Mouse (Mus musculus) hindbrain, embryonic 15.5 days (tissue): ENCODE data around the gene Ttc23. TPM values are rescaled to one million over a fixed set of nuclear protein-coding genes. Genes with fewer than 3 reads are reported as not detected.

Experiments used
- ATAC-seq: fragments of 200-750 bp; cut with Nextera tagmentation; 2 replicates; pipeline ENCODE4 v1.8.0; 2017; ENCODE audit warnings: low read depth, moderate number of reproducible peaks, moderate TSS enrichment; ENCODE audit not compliant: low FRiP score
- H3K27ac ChIP-seq: fragments of 300-500 bp; sonication (generic); replicated peaks from 2 replicates; pipeline ENCODE4 v1.5.1; 2015; ENCODE audit warnings: mild to moderate bottlenecking, inconsistent platforms
- H3K27me3 ChIP-seq: fragments of 300-500 bp; sonication (generic); 2 replicates; pipeline ENCODE4 v1.6.1; 2015; ENCODE audit warnings: control low read depth, inconsistent platforms
- H3K36me3 ChIP-seq: fragments of 300-500 bp; sonication (generic); 2 replicates; pipeline ENCODE4 v1.6.1; 2015; ENCODE audit warnings: control low read depth, inconsistent platforms
- H3K4me1 ChIP-seq: fragments of 300-500 bp; sonication (generic); replicated peaks from 2 replicates; pipeline ENCODE4 v1.6.1; 2015; ENCODE audit warnings: control low read depth, inconsistent platforms
- H3K4me2 ChIP-seq: fragments of 300-500 bp; sonication (generic); 2 replicates; pipeline ENCODE4 v1.6.1; 2015; ENCODE audit warnings: moderate library complexity, mild to moderate bottlenecking, inconsistent platforms
- H3K4me3 ChIP-seq: fragments of 300-500 bp; sonication (generic); 2 replicates; pipeline ENCODE4 v1.5.1; 2015; ENCODE audit warnings: mild to moderate bottlenecking, inconsistent platforms
- H3K9ac ChIP-seq: fragments of 300-500 bp; sonication (generic); 2 replicates; pipeline ENCODE4 v1.6.1; 2015; ENCODE audit warnings: inconsistent platforms
- H3K9me3 ChIP-seq: fragments of 300-500 bp; sonication (generic); 2 replicates; pipeline ENCODE4 v1.6.1; 2016; ENCODE audit warnings: control low read depth, inconsistent platforms
- WGBS: fragments of 180-500 bp; shearing (Covaris S2); methylation state at CpG from one replicate; pipeline ENCODE4 v1.1.7; 2015; 5-methylcytosine and 5-hydroxymethylcytosine counted together
- polyA plus RNA-seq: library from polyadenylated mRNA; unstranded; fragments of >200 nt; fragmentation: Nextera tagmentation; extraction: Ambion mirVana; gene quantifications from 2 replicates; pipeline ENCODE4 v1.2.1, GENCODE M21; 2015

The Ttc23 gene
- polyA plus RNA-seq, 1 experiment from 2014 or later = 7.9 TPM

GRCm38 (mm10) chr7:67646131-67646530 is 1.1 kb upstream of the Ttc23 start:
- WGBS = 7% methylated on average over 6 of the region's 6 CpGs
- no peak for ATAC-seq
- H3K4me3 ChIP-seq = peak overlapping the region; percentile 79
- peak overlapping the region; percentile 67 for H3K9ac ChIP-seq
- no peaks in the 10 kb centered on the region for H3K9me3 ChIP-seq
- H3K36me3 ChIP-seq = peaks cover under 1% of the 10 kb centered on the region; the same call in 1 of the 2 replicates
- H3K27me3 ChIP-seq = no peaks in the 10 kb centered on the region
- peaks cover 22% of the 10 kb centered on the region for H3K4me1 ChIP-seq
- H3K27ac ChIP-seq = peak overlapping the region; percentile 89
- H3K4me2 ChIP-seq = peak overlapping the region; percentile 71

- 80% methylated on average over 4 of the region's 4 CpGs for WGBS
- H3K4me3 ChIP-seq = 0 out of 2 replicates have a peak overlapping the region, but pooled peaks have one; percentile 41
- H3K4me2 ChIP-seq = peak overlapping the region; percentile 45
- no peak for ATAC-seq
- no peak overlapping the region for H3K9ac ChIP-seq
- no peaks in the 10 kb centered on the region for H3K36me3 ChIP-seq
- H3K27ac ChIP-seq = no peak overlapping the region
- H3K9me3 ChIP-seq = no peaks in the 10 kb centered on the region
- peaks cover 21% of the 10 kb centered on the region for H3K4me1 ChIP-seq
- no peaks in the 10 kb centered on the region for H3K27me3 ChIP-seq
Observed at GRCm38 (mm10) chr7:67648376-67648775, 1.2 kb downstream of the Ttc23 start.

- H3K4me2 ChIP-seq = no peak overlapping the region
- no peak overlapping the region for H3K4me3 ChIP-seq
- H3K27ac ChIP-seq = no peak overlapping the region
- H3K9ac ChIP-seq = no peak overlapping the region
- 77% methylated on average over 5 of the region's 5 CpGs for WGBS
- no peaks in the 10 kb centered on the region for H3K36me3 ChIP-seq
- no peaks in the 10 kb centered on the region for H3K4me1 ChIP-seq
- no peaks in the 10 kb centered on the region for H3K27me3 ChIP-seq
- no peak for ATAC-seq
- no peaks in the 10 kb centered on the region for H3K9me3 ChIP-seq
Observed at GRCm38 (mm10) chr7:67652211-67652610, 5.0 kb downstream of the Ttc23 start.

- Histone ChIP-seq H3K36me3 (no peaks in the 10 kb centered on the region), H3K4me1 (no peaks in the 10 kb centered on the region), H3K9ac (no peak overlapping the region), H3K4me2 (no peak overlapping the region), H3K9me3 (no peaks in the 10 kb centered on the region), H3K27me3 (no peaks in the 10 kb centered on the region), H3K27ac (no peak overlapping the region), H3K4me3 (no peak overlapping the region)
- no peak for ATAC-seq
- 88% methylated on average over 7 of the region's 7 CpGs for WGBS
Observed at GRCm38 (mm10) chr7:67654668-67655067, 7.5 kb downstream of the Ttc23 start.

- no peak for ATAC-seq
- Histone ChIP-seq H3K4me2 (no peak overlapping the region), H3K4me1 (no peaks in the 10 kb centered on the region), H3K36me3 (no peaks in the 10 kb centered on the region), H3K9ac (no peak overlapping the region), H3K4me3 (no peak overlapping the region), H3K27me3 (no peaks in the 10 kb centered on the region), H3K9me3 (no peaks in the 10 kb centered on the region), H3K27ac (no peak overlapping the region)
- 24% methylated on average over 1 of the region's 1 CpGs for WGBS
Observed at GRCm38 (mm10) chr7:67655186-67655585, 8.0 kb downstream of the Ttc23 start.

- 88% methylated on average over 4 of the region's 4 CpGs for WGBS
- Histone ChIP-seq H3K36me3 (no peaks in the 10 kb centered on the region), H3K27ac (no peak overlapping the region), H3K9ac (no peak overlapping the region), H3K9me3 (no peaks in the 10 kb centered on the region), H3K27me3 (no peaks in the 10 kb centered on the region), H3K4me1 (no peaks in the 10 kb centered on the region), H3K4me2 (no peak overlapping the region), H3K4me3 (no peak overlapping the region)
- ATAC-seq = no peak
Observed at GRCm38 (mm10) chr7:67658110-67658509, 10.9 kb downstream of the Ttc23 start.

- no peaks in the 10 kb centered on the region for H3K9me3 ChIP-seq
- no peak overlapping the region for H3K4me3 ChIP-seq
- H3K4me1 ChIP-seq = no peaks in the 10 kb centered on the region
- WGBS = 90% methylated on average over 5 of the region's 5 CpGs
- no peaks in the 10 kb centered on the region for H3K27me3 ChIP-seq
- H3K9ac ChIP-seq = no peak overlapping the region
- no peak overlapping the region for H3K27ac ChIP-seq
- no peaks in the 10 kb centered on the region for H3K36me3 ChIP-seq
- no peak for ATAC-seq
- H3K4me2 ChIP-seq = no peak overlapping the region
Observed at GRCm38 (mm10) chr7:67662424-67662823, 15.2 kb downstream of the Ttc23 start.

- Histone ChIP-seq H3K9ac (no peak overlapping the region), H3K27ac (no peak overlapping the region), H3K4me3 (no peak overlapping the region), H3K4me1 (no peaks in the 10 kb centered on the region), H3K9me3 (no peaks in the 10 kb centered on the region), H3K36me3 (no peaks in the 10 kb centered on the region), H3K4me2 (no peak overlapping the region), H3K27me3 (no peaks in the 10 kb centered on the region)
- WGBS = 77% methylated on average over 14 of the region's 14 CpGs
- 0 out of 2 replicates have a peak, but pooled peaks have one; percentile 42 for ATAC-seq
Observed at GRCm38 (mm10) chr7:67663981-67664694, 16.9 kb downstream of the Ttc23 start.

GRCm38 (mm10) chr7:67670965-67671364 is 23.8 kb downstream of the Ttc23 start:
- no peaks in the 10 kb centered on the region for H3K27me3 ChIP-seq
- WGBS = 86% methylated on average over 1 of the region's 1 CpGs
- no peak for ATAC-seq

GRCm38 (mm10) chr7:67672650-67673049 is 25.4 kb downstream of the Ttc23 start:
- 11% methylated on average over 10 of the region's 10 CpGs for WGBS
- Histone ChIP-seq H3K4me2 (no peak overlapping the region; the same call in 1 of the 2 replicates), H3K27ac (no peak overlapping the region), H3K4me1 (no peaks in the 10 kb centered on the region), H3K9me3 (no peaks in the 10 kb centered on the region), H3K4me3 (no peak overlapping the region), H3K36me3 (no peaks in the 10 kb centered on the region), H3K9ac (no peak overlapping the region), H3K27me3 (no peaks in the 10 kb centered on the region)
- peak; percentile 67 for ATAC-seq

More at GRCm38 (mm10) chr7:67670965-67671364, 23.8 kb downstream of the Ttc23 start:
- no peak overlapping the region for H3K4me2 ChIP-seq
- H3K9me3 ChIP-seq = no peaks in the 10 kb centered on the region
- no peaks in the 10 kb centered on the region for H3K4me1 ChIP-seq
- H3K27ac ChIP-seq = no peak overlapping the region
- no peaks in the 10 kb centered on the region for H3K36me3 ChIP-seq
- no peak overlapping the region for H3K4me3 ChIP-seq
- H3K9ac ChIP-seq = no peak overlapping the region

GRCm38 (mm10) chr7:67673656-67674055 is 26.4 kb downstream of the Ttc23 start:
- WGBS = 90% methylated on average over 5 of the region's 5 CpGs

GRCm38 (mm10) chr7:67678878-67679499 is 31.8 kb downstream of the Ttc23 start:
- Histone ChIP-seq H3K27me3 (no peaks in the 10 kb centered on the region), H3K36me3 (no peaks in the 10 kb centered on the region), H3K4me3 (no peak overlapping the region), H3K4me2 (no peak overlapping the region), H3K9me3 (no peaks in the 10 kb centered on the region), H3K4me1 (no peaks in the 10 kb centered on the region), H3K9ac (no peak overlapping the region), H3K27ac (no peak overlapping the region)
- no peak for ATAC-seq
- WGBS = 96% methylated on average over 16 of the region's 16 CpGs

More at GRCm38 (mm10) chr7:67673656-67674055, 26.4 kb downstream of the Ttc23 start:
- no peak overlapping the region for H3K4me2 ChIP-seq
- ATAC-seq = no peak
- no peak overlapping the region for H3K27ac ChIP-seq
- no peaks in the 10 kb centered on the region for H3K4me1 ChIP-seq
- no peaks in the 10 kb centered on the region for H3K36me3 ChIP-seq
- no peaks in the 10 kb centered on the region for H3K27me3 ChIP-seq
- H3K9me3 ChIP-seq = no peaks in the 10 kb centered on the region
- H3K9ac ChIP-seq = no peak overlapping the region
- no peak overlapping the region for H3K4me3 ChIP-seq
